Mouse (Mus musculus) adrenal gland (tissue): ENCODE results near the gene D6Wsu163e.

Experiments used
- intact Hi-C: fragments of 180-260 bp; cut with DNase I; formaldehyde crosslinking; loops from one replicate; pipeline ENCODE4 v1.15.1; 2025

D6Wsu163e gene

GRCm38 (mm10) chr6:126996399-126996798, 56.6 kb downstream of the D6Wsu163e start:
- intact Hi-C loops = no loop called here

GRCm38 (mm10) chr6:127005646-127006045, 65.9 kb downstream of the D6Wsu163e start:
- intact Hi-C loops = no loop called here

GRCm38 (mm10) chr6:127006551-127006950, 66.8 kb downstream of the D6Wsu163e start:
- intact Hi-C loops = no loop called here

- intact Hi-C loops = no loop called here
Measured at GRCm38 (mm10) chr6:127010021-127010420, 70.3 kb downstream of the D6Wsu163e start.

GRCm38 (mm10) chr6:127011947-127012535, 72.3 kb downstream of the D6Wsu163e start:
- intact Hi-C loops = no loop called here

GRCm38 (mm10) chr6:127014906-127015770, 75.4 kb downstream of the D6Wsu163e start, which contains the start of gene Fgf6:
TSS of gene Fgf6 (plus strand) at chr6:127015586.
- intact Hi-C loops = no loop called here

GRCm38 (mm10) chr6:127019254-127019653, 79.5 kb downstream of the D6Wsu163e start:
- intact Hi-C loops = no loop called here

- intact Hi-C loops = no loop called here
Measured at GRCm38 (mm10) chr6:127020431-127020830, 80.7 kb downstream of the D6Wsu163e start.

GRCm38 (mm10) chr6:127024836-127025235, 85.1 kb downstream of the D6Wsu163e start:
- intact Hi-C loops = no loop called here
